Mouse (Mus musculus): ENCODE results near the gene Tent5b. TPM values are rescaled to one million over a fixed set of nuclear protein-coding genes. Genes with fewer than 3 reads are reported as not detected.
A peak's percentile ranks its signal among the peaks of the same experiment; 100 is the strongest.

Gene Tent5b
- polyA plus RNA-seq, 1 experiment from 2014 or later: 1.6 TPM

DNA sequence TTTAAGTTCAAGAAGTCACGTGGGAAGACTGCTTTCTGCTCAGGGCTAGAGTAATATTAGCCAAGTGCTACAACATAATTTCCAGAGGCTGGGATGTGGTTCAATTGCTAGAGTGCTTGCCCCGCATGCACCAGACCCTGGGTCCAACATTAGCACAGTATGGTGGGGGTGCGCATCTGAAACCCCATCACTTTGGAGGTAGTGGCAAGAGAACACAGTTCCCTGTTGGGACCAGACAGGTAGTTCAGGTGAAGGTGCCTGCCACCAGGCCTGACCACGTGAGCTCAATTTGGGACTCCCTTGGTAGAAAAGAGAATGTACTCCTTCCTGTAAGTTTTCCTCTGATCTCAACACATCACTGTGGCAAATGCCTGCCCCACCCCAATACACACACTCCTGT is 14.9 kb downstream of the Tent5b start:
- H3K9me3 ChIP-seq (ENCODE audit: low read length): no peaks in the 10 kb centered on the region
- H3K4me1 ChIP-seq (ENCODE audit: insufficient read depth, low read length): peaks cover 20% of the 10 kb centered on the region
- 69% methylated on average over 4 of the region's 4 CpGs for WGBS
- H3K9ac ChIP-seq (replicated peaks; ENCODE audit: low read length): no peak overlapping the region
- no peak for ATAC-seq (ENCODE audit: low FRiP score, low TSS enrichment)
- H3K27ac ChIP-seq (ENCODE audit: low read length): no peak overlapping the region
- H3K27me3 ChIP-seq (ENCODE audit: insufficient read depth, low read length): peaks cover 51% of the 10 kb centered on the region
- no peak overlapping the region for H3K4me2 ChIP-seq (replicated peaks; ENCODE audit: low read depth, low read length)
- no peaks in the 10 kb centered on the region for H3K36me3 ChIP-seq (ENCODE audit: insufficient read depth, low read length)
- H3K4me3 ChIP-seq (ENCODE audit: low read length): no peak overlapping the region

DNA sequence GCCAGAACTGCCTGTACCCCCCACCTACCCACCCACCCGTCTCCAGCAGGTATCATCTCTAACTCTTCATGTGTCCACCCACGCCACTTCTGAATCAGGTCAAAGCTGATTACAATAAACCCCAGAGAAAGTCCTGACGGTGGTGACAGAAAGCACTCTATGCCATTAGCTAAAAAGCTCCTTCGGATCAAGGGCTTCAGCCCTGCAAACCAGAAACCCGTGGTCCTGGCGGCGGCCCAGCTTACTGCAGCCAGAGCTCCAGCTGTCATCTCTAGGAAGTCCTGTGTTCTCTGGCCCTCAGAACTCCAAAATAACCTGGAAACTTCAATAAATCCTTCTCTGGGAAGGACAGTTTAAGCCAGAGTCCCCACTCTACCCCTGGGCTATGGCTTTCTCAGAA is 15.8 kb downstream of the Tent5b start:
- 39% methylated on average over 7 of the region's 7 CpGs for WGBS
- Histone ChIP-seq H3K36me3 (ENCODE audit: insufficient read depth, low read length) (no peaks in the 10 kb centered on the region), H3K4me2 (replicated peaks; ENCODE audit: low read depth, low read length) (no peak overlapping the region), H3K9me3 (ENCODE audit: low read length) (no peaks in the 10 kb centered on the region), H3K27me3 (ENCODE audit: insufficient read depth, low read length) (peaks cover 60% of the 10 kb centered on the region), H3K27ac (ENCODE audit: low read length) (no peak overlapping the region), H3K4me1 (ENCODE audit: insufficient read depth, low read length) (peaks cover 20% of the 10 kb centered on the region), H3K4me3 (ENCODE audit: low read length) (no peak overlapping the region), H3K9ac (replicated peaks; ENCODE audit: low read length) (no peak overlapping the region)
- ATAC-seq (ENCODE audit: low FRiP score, low TSS enrichment): no peak

DNA sequence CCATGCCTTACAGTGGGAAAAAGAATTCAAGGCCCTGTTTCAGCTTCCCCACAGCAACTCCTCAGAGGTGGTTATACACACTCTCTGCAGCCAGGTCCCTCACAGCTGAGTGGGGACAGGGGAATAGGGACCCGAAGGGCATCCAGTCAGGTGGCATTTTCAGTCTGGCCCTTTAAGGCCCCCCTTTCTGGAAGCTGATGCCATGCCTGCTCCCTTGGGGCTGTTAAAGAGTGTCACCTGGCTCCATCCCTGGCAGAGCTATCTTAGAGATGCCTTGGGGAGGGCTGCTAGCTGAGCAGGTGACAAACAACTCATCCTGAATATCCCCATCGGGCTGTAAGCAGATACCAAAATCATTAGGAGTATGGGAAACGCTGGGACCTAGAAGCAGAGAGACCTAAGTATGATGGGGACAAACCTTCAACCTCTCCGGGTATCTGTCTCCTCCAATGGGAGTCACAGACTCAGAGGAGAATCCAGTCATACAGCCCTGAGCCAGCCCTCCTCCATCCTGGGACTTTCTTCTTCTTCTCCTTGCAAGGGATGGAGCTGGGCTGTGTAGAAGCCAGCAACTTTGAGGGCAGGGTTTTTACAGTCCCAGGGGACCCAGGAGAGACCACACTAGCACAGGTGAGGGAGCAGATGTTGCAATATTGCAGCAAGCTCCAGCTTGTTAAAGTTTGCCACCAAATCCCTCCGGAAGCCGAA is 17.0 kb downstream of the Tent5b start:
- H3K27ac ChIP-seq (ENCODE audit: low read length): no peak overlapping the region
- ATAC-seq (ENCODE audit: low FRiP score, low TSS enrichment): no peak
- H3K4me3 ChIP-seq (ENCODE audit: low read length): no peak overlapping the region
- peak overlapping the region; percentile 100; the same call in 1 of the 2 replicates for H3K4me2 ChIP-seq (replicated peaks; ENCODE audit: low read depth, low read length)
- H3K9ac ChIP-seq (replicated peaks; ENCODE audit: low read length): no peak overlapping the region
- peaks cover 16% of the 10 kb centered on the region for H3K4me1 ChIP-seq (ENCODE audit: insufficient read depth, low read length)
- peaks cover 69% of the 10 kb centered on the region for H3K27me3 ChIP-seq (ENCODE audit: insufficient read depth, low read length)
- H3K9me3 ChIP-seq (ENCODE audit: low read length): no peaks in the 10 kb centered on the region
- H3K36me3 ChIP-seq (ENCODE audit: insufficient read depth, low read length): no peaks in the 10 kb centered on the region
- 20% methylated on average over 6 of the region's 6 CpGs for WGBS

- peak; percentile 31; the same call in 1 of the 2 replicates for ATAC-seq (ENCODE audit: low FRiP score, low TSS enrichment)
- no peaks in the 10 kb centered on the region for H3K9me3 ChIP-seq (ENCODE audit: low read length)
- H3K4me3 ChIP-seq (ENCODE audit: low read length): peak overlapping the region; percentile 63
- peak overlapping the region; percentile 100 for H3K4me2 ChIP-seq (replicated peaks; ENCODE audit: low read depth, low read length)
- under 1% methylated on average over 66 of the region's 70 CpGs for WGBS
- H3K27ac ChIP-seq (ENCODE audit: low read length): no peak overlapping the region
- peaks cover 14% of the 10 kb centered on the region for H3K4me1 ChIP-seq (ENCODE audit: insufficient read depth, low read length)
- peaks cover 69% of the 10 kb centered on the region for H3K27me3 ChIP-seq (ENCODE audit: insufficient read depth, low read length)
- no peaks in the 10 kb centered on the region for H3K36me3 ChIP-seq (ENCODE audit: insufficient read depth, low read length)
- peak overlapping the region; percentile 67 for H3K9ac ChIP-seq (replicated peaks; ENCODE audit: low read length)
Measured at GRCm38 (mm10) chr4:133497461-133498159, 17.7 kb downstream of the Tent5b start.

GRCm38 (mm10) chr4:133498160-133498724 is 18.3 kb downstream of the Tent5b start, which contains the start of gene Trnp1:
Trnp1 (minus strand) TSS chr4:133498550.
- no peaks in the 10 kb centered on the region for H3K36me3 ChIP-seq (ENCODE audit: insufficient read depth, low read length)
- peaks cover 14% of the 10 kb centered on the region for H3K4me1 ChIP-seq (ENCODE audit: insufficient read depth, low read length)
- no peak within 1 kb of the TSS for H3K27ac ChIP-seq (ENCODE audit: low read length)
- peak within 1 kb of the TSS; percentile 100 for H3K4me2 ChIP-seq (replicated peaks; ENCODE audit: low read depth, low read length)
- peak within 1 kb of the TSS; percentile 63 for H3K4me3 ChIP-seq (ENCODE audit: low read length)
- peak within 1 kb of the TSS; percentile 67 for H3K9ac ChIP-seq (replicated peaks; ENCODE audit: low read length)
- no peaks in the 10 kb centered on the region for H3K9me3 ChIP-seq (ENCODE audit: low read length)
- under 1% methylated on average over 45 of the region's 53 CpGs for WGBS
- H3K27me3 ChIP-seq (ENCODE audit: insufficient read depth, low read length): peaks cover 69% of the 10 kb centered on the region
- ATAC-seq (ENCODE audit: low FRiP score, low TSS enrichment): peak; percentile 80

DNA sequence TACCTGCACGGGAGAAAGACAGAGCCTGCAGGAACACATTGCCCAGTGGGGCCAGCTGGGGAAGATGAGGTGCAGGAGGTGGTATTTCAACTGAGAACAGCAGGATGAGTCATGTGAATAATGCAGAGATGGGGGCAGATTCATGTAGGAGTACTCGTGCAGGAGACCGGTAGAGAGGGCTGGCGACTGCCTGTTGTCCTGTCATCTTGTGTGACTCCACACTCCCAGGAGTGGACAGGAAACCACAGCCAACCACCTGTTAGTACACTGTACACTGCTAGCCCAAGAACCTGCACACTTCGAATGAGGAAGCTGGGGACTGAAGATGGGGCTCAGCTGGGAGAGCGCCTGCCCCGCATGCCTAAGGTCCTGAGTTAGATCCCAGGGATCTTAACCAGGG is 21.6 kb downstream of the Tent5b start:
- H3K4me1 ChIP-seq (ENCODE audit: insufficient read depth, low read length): peaks cover 14% of the 10 kb centered on the region
- H3K4me3 ChIP-seq (ENCODE audit: low read length): no peak overlapping the region
- no peak overlapping the region for H3K9ac ChIP-seq (replicated peaks; ENCODE audit: low read length)
- H3K9me3 ChIP-seq (ENCODE audit: low read length): no peaks in the 10 kb centered on the region
- no peak overlapping the region for H3K27ac ChIP-seq (ENCODE audit: low read length)
- peaks cover 69% of the 10 kb centered on the region for H3K27me3 ChIP-seq (ENCODE audit: insufficient read depth, low read length)
- H3K36me3 ChIP-seq (ENCODE audit: insufficient read depth, low read length): no peaks in the 10 kb centered on the region
- WGBS: 50% methylated on average over 7 of the region's 7 CpGs
- ATAC-seq (ENCODE audit: low FRiP score, low TSS enrichment): no peak
- no peak overlapping the region for H3K4me2 ChIP-seq (replicated peaks; ENCODE audit: low read depth, low read length)

- Histone ChIP-seq H3K4me1 (ENCODE audit: insufficient read depth, low read length) (no peaks in the 10 kb centered on the region), H3K4me2 (replicated peaks; ENCODE audit: low read depth, low read length) (no peak overlapping the region), H3K9ac (replicated peaks; ENCODE audit: low read length) (no peak overlapping the region), H3K9me3 (ENCODE audit: low read length) (no peaks in the 10 kb centered on the region), H3K27me3 (ENCODE audit: insufficient read depth, low read length) (peaks cover 43% of the 10 kb centered on the region), H3K27ac (ENCODE audit: low read length) (no peak overlapping the region), H3K36me3 (ENCODE audit: insufficient read depth, low read length) (no peaks in the 10 kb centered on the region), H3K4me3 (ENCODE audit: low read length) (no peak overlapping the region)
- ATAC-seq (ENCODE audit: low FRiP score, low TSS enrichment): no peak
- WGBS: 44% methylated on average over 5 of the region's 5 CpGs
Measured at GRCm38 (mm10) chr4:133504300-133504699, 24.4 kb downstream of the Tent5b start.

- Histone ChIP-seq H3K9ac (replicated peaks; ENCODE audit: low read length) (no peak overlapping the region), H3K4me3 (ENCODE audit: low read length) (no peak overlapping the region), H3K36me3 (ENCODE audit: insufficient read depth, low read length) (no peaks in the 10 kb centered on the region), H3K4me2 (replicated peaks; ENCODE audit: low read depth, low read length) (no peak overlapping the region), H3K27ac (ENCODE audit: low read length) (no peak overlapping the region), H3K4me1 (ENCODE audit: insufficient read depth, low read length) (no peaks in the 10 kb centered on the region), H3K27me3 (ENCODE audit: insufficient read depth, low read length) (peaks cover 37% of the 10 kb centered on the region), H3K9me3 (ENCODE audit: low read length) (no peaks in the 10 kb centered on the region)
- WGBS: 56% methylated on average over 9 of the region's 9 CpGs
- ATAC-seq (ENCODE audit: low FRiP score, low TSS enrichment): no peak
Measured at GRCm38 (mm10) chr4:133504755-133505485, 25.0 kb downstream of the Tent5b start.

DNA sequence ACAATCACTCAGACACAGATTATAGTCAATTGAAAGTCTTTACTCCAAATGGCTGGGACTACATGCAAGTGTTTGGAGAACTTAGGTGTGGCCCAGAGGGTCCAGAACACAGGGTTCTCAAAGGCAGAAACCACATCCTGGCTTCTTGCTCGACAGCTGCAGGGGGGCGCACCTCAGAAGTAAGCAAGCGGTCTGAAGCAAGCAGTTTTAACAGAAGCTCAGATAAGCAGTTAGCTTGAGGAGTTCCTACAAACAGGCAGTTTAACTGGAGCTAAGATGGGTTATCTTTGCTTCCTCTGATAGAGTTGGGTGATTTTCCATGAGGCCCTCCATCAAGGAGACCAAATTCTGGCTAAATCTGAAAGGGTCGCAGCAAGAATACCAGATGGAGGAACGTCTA is 26.6 kb downstream of the Tent5b start:
- no peak for ATAC-seq (ENCODE audit: low FRiP score, low TSS enrichment)
- peaks cover 21% of the 10 kb centered on the region for H3K27me3 ChIP-seq (ENCODE audit: insufficient read depth, low read length)
- H3K9ac ChIP-seq (replicated peaks; ENCODE audit: low read length): no peak overlapping the region
- no peaks in the 10 kb centered on the region for H3K36me3 ChIP-seq (ENCODE audit: insufficient read depth, low read length)
- H3K4me3 ChIP-seq (ENCODE audit: low read length): no peak overlapping the region
- H3K4me1 ChIP-seq (ENCODE audit: insufficient read depth, low read length): no peaks in the 10 kb centered on the region
- H3K4me2 ChIP-seq (replicated peaks; ENCODE audit: low read depth, low read length): no peak overlapping the region
- no peak overlapping the region for H3K27ac ChIP-seq (ENCODE audit: low read length)
- H3K9me3 ChIP-seq (ENCODE audit: low read length): no peaks in the 10 kb centered on the region
- WGBS: 71% methylated on average over 5 of the region's 5 CpGs
